Mouse (Mus musculus): ENCODE measurements around the gene Ulk4.

Gene Ulk4

DNA sequence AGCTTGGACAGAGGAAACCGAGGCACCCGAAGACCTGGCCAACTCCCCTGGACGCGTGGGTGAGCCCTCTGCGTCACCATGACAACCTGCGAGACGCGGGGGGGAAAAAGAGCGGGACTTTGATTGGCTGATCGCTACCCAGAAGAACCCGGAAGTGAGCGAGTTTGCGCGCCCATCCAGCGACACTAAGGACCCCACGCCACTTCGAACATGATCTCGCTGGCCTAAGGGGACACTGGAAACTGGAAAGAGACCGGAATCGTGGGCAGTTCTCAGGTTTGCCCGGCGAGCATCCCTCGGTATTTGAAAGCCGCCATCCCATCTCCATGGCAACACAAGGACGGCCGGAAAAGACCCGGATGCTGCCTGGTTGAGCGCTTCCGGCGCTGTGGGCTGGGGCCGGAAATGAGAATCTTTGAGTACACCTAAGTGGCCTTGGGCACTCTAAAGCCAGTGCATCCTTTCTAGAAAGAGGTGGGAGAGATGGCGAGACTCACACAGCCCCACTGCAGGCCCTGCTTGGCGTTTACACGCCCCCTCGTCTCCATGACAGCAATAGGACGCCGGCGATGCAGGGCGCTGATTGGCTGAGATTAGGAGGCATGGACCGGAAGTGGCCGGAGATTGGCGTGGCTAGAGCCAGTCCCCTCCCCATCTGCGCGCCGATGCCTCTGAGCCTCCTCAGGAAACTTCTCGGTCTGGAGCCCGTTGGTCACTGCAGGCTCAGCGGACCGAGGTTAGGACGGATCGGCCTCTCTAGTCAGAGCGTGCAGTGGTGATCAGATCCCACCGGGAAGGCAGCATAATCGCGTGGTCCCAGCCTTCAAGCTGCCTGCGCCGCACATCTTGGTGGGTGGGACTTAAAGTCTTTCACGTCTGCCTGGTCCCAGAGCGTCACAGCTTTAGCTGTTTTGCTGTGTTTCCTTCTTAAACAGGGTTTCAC, at the start of gene Ulk4:
Gene Ulk4, minus strand, starts transcription at position 80 of the 943 bp plus-strand sequence.
- DNase-seq: peak; percentile 93

DNA sequence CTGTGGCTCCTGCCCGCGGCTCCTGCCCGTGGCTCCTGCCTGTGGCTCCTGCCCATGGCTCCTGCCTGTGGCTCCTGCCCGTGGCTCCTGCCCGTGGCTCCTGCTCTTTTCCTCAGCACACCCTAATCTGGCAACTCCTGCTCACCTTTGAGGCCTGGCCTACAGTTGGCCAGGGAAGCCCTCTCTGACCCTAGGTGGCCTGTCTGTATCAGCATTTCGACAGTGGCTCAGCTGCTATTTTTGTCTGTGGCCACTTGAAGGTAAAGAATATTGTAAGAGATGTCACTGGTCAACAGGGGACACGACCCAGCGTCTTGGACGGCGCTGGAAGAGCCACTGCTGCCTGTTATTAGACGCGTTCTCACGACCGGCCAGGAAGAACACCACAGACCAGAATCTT, 45.0 kb upstream of the Ulk4 start:
- DNase-seq: no peak

DNA sequence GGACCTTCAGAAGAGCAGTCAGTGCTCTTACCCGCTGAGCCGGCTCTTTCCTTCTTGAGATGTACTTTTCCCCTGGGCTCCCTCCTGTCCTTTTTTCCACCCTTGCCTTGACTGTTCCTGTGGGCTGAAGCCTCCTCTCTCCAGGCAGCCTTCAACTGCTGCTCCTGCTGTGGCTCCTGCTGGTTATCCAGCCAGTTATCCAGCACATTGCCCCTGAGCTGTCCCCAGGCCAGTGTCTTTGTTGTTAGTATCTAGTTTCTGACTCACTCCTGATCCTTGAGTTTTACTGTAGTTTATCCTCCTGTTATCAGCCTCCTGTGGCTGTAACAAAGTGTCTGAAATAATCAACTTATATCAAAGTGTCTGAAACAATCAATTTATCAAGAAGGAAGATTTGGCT, 44.1 kb upstream of the Ulk4 start:
- DNase-seq: no peak

DNA sequence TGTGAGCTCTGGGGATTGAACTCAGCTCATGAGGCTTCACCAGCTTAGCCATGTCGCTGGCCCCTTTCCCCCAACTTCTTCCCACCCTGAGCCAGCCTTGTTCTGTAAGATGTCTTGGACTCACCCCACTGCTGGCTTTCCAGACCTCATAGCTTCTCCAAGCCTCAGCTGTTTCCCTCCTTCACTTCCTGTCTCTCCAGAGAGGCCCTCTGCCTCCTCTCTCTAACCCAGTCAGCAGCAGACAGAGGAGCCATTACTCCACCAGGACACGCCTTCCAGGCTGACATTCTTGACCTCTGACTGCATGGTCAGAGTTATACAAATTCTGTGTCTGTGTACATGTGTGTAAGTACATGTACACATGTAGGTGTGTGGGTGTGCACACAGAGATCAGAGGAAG, 43.4 kb upstream of the Ulk4 start:
- no peak for DNase-seq

DNA sequence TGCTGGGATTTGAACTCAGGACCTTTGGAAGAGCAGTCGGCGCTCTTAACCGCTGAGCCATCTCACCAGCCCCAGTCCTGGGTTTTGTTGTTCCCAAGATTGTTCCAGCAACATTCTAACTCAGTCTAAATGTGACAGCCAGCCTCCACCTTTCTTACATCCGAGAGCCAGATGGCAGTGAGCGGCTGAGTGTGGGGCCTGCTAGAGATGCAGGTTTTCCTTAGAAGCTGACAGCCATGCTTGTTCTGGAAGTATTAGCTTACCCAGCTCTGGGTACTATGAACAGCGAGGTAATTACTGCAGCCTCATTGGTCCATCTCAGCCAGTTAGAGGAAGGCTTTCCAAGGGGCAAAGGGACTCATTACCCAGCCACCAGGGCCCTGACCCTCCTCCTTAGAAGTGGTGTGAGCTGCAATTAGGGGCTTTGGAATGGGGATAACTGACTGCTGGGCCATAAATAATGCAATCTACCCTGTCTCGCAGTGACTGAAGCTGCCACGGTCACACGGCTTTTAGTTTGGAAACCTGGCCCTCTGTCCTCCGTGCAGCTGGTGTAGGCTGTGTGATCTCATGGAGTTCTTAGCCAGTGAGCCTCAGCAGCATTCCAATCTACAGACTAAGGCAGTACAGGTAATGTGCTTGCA, 42.4 kb upstream of the Ulk4 start:
- no peak for DNase-seq

DNA sequence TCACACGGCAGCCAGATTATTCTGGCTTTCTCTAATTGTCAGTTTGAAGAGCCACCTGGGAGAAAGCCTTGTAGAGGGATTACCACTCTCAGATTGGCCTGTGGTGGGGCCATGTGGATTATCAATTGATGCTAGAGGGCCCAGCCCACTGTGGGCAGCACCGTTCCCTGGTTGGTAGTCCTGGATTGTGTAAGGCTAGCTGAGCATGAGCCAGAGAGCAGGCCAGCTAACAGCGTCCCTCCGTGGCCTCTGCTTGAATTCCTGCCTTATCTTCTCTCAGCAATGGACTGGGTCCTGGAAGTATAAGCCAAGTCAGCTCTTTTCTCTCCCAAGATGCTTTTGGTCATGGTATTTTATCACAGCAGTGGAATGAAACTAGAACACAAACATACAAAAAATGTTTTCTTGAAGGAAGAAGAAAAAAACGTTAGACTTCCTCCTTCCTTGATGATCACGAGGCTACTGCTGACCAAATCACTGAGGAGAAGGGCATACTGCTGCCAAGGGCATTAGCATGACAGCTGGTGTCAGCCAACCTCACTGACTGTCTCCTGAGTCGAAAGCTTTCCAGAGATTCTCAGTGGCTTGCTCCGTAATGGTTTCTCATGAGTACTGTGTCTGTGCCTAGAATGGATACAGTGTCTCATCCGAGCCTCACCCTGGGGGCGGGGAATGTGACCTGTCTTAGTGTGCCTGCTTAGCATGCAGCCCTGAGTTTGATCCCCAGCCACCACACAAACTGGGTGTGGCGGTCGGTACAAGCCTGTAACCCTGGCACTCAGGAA, 39.8 kb upstream of the Ulk4 start:
- peak; percentile 78 for DNase-seq

DNA sequence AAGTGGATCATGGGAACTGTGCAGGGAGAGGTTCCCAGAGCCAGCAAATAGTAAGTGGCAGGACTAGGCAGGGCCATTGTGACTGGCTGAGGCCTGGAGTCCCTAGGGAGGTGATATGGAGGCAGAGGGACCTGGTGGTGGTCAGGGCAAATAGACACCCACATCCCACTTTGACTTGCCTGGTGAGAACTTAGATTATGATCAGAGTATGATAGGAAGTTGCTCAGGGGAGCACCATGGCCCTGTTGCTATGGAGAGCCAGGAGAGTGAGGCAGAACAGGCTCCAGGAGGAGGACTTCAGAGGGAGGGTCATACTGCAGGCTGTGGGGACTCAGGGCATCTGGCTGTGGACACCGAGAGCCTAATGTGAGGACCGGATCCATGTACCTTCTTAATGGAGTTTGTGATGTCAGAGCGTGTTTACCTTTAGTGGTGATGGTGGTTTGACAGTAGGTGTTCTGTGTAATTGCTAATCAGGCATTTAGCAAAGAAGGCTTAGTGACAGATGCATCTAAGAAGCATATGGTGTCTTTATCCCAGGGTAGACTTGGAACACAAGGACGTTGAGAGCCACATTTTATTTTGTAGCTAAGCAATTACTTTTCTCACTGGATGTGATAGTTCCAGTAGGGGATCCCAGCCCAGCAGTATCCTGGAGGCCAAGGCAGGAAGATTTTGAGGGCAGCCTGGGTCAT, 39.1 kb upstream of the Ulk4 start:
- DNase-seq: no peak

DNA sequence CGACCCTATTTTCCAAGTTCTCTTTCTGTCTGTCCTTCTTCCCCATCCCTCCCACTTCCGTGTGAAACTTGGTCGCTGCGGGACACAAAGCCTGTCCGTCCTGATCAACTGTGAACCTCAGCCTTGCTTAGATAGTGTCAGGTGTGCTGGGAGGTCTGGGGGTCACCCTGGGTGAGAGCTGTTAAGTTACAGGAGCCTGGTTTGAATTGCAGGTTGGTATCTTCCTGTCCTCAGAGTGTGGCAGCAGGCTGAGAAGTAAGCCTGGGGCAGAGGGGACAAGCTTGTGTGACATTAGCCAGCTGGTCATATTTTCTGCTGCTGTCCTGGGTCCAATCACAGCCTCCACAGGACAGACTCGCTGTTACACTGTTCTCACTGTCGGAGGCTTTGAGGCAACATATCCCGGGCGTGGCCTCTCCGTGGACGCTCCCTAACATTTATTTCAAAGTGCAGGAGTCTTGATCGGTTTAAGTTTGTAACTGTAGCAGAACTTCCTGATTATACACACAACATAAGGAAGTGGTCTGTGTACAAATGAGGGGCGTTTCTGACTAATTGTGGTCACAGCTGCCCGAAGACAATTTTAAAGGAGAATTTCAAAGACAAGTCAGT, 37.6 kb upstream of the Ulk4 start:
- DNase-seq: no peak

DNA sequence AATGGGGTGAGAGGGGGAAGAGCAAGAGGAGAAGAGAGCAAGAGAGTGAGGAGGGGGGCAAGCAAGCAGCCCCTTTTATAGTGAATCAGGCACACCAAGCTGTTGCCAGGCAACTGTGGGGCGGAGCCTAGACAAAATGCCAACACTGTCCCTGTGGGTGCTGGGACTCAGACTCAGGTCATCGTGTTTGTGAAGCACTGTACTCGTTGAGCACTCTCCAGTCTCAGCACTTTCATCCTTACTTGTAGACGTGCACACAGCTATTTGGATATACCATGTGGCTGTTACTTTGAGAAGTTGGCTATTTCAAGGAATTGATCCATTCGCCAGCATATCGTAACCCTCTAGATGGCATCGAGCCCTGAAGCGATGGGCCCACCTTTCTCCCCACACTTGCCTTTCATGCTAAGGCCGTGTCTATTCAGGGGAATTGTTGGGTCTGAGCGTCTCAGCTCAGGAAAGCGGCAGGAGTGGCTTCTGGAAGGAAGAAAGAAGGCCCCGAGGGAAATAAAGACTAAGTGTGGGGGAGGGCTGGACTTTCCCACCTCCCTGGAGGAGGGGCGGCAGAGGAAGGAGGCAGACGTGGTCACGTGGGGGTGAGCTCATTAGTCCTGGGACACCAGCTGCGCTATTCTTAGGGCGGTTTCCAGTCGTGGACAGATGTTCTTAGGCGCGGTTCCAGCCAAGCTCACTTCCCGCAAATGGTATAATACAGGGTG, 36.8 kb upstream of the Ulk4 start:
- no peak for DNase-seq

DNA sequence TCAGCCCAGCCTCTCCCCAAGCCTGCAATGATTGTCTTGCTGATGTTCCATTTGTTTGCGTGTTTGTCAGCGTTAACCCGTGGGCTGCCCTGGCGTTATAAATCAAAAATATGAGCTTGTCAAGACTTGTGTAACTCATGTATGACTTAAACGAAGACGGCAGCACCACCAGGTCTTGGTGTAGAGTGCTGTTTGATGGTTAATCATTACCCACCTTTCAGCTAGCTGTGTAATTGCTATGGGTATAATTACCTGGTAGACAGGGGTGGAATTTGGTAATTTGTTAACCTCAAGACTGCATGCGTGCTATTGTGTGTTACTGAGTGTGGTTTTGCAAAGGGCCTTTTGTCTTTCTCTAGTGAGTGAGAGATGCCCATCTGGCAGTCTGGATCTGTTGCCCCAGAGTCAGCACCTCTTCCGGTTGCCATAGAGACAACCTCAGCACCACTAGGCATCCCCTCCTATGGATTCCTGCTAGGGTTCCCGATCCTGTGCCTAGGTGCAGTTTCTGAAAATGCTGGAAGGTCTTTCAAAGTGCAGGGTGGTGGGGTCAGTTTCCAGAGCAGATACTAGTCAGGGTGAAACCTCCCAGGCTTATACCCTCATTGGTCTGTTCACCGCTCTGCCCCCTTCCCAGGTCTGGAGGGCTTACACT, 35.4 kb upstream of the Ulk4 start:
- DNase-seq: no peak

DNA sequence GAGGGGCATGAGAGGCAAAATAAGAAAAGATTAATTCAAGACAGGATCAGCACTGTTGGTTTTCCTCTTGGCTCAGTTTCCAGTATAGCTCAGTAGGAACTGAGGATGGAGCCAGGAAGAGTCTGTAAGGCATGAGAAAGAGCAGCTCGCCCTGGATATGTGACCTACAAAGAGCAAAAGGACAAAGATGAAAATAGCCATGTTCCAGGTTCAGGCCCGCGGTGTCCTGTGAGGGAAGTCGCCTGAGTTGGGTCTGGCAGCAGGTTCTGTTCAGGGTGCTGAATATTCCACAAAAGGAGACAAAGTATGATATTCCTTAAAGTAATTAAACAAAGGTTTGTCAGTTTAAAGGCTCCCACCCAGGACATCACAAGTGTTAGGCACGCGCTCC, 34.8 kb upstream of the Ulk4 start:
- DNase-seq: no peak

DNA sequence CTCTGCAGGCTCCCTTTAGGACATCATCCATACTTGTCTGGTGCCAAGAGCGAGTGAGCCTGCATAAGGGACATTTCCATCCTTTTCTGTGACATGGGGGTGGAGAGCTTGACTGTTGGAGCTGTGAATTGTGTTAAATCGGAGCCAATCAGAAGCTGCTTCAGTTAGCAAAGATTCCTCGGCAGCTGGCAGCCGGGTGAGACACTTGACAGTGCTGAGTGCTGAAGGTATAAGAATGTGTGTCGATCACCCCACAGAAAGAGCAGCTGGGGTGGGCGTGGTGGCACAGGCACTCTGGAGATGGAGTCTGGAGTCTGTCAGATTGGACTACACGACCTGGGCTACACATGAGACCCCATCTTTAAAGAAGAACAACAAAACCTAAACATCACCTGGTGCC, 33.5 kb upstream of the Ulk4 start:
- DNase-seq: no peak

DNA sequence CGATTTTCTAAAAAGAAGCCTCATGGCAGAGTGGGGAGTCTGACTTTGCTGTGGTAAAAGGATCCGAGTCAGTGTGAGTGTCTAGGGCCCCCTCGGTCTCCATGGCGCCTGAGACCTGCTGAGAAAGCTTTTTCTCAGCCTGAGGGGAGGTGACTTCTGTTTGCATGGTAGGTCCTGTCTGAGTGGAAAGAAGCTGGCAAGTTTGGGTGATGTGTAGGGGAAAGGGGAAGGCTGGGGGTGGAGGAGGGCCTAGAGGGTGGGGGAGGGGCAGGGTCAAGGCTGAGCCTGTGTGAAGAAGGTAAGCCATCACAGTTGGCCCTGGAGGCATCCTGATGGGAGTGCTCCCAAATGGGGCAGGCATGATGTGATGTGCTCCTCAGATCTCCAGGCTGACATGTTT, 32.3 kb upstream of the Ulk4 start:
- peak; percentile 31 for DNase-seq

DNA sequence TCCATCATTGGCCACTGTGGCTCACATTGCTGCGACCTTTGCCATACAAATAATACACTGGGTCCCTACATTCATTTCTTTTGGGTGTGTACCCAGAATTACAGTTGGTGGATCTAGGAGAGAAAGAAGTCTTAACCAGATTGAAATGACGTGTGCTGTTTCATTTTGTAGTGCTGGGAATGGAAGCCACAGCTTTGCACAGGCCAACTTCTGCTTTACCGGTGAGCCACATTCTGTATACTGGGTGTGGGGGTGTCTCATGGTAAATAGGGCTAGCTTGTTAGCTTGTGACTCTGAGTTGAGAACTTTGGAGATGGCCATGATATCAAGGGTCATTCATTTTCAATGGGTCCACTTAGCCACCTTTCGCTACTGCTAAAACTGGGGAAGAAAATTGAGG, 28.5 kb upstream of the Ulk4 start:
- DNase-seq: no peak

DNA sequence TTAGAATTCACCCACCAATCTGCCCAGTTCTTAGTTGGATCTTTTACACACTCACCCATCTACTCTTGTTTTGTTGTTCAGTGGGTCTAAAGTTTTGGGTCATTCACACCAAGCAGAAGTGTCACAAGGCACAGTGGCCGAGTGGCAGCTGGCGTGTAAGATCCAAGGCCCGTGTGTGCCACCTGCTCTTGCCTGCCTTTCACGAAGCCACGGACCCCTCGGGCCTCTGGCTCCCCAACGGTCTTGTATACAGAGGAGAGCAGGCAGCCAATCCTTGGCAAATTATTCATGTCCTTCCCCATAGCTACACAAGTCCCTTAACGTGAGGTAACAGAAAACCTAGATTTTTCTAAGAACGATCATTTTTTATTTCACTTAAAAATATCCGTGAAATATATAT, 27.5 kb upstream of the Ulk4 start:
- peak; percentile 26 for DNase-seq

DNA sequence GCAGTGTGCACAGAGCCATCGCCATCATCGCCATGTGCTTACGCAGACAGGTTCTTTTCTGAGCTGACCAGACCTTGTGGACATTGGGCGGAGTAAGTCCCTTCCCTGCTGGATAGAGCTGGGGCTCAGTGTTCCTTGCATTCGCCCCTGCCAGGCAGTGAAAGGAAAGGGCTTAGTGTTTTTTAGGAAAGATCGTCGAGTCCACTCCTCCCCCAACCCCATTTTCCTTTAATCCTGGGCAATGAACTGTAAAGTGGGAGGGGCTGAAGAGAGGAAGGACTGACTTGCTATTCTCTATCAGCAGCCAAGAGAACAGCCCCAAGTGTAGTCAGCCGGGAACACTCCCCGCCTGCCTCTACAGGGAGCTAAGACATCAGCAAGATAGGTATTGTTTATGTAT, 26.8 kb upstream of the Ulk4 start:
- DNase-seq: peak; percentile 24

DNA sequence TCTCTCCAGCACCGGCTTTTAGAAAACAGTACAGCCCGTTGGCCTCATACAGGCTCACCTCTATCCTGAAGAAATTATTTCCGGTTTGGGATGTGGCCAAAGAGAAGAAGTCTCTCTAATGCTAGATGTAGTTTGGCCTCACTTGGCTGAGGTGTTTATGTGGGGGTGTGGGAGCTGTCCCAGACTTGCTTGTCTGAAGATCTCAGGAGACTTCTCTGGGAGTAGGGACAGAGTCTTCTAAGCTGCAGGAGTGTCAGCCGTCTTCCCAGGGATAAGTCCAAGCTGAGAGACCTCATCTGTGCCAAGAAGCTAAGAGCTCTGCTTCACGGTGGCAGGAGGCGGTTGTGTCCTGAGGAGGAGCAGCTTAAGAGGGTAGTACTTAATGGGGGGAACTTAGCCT, 26.1 kb upstream of the Ulk4 start:
- peak; percentile 34 for DNase-seq

DNA sequence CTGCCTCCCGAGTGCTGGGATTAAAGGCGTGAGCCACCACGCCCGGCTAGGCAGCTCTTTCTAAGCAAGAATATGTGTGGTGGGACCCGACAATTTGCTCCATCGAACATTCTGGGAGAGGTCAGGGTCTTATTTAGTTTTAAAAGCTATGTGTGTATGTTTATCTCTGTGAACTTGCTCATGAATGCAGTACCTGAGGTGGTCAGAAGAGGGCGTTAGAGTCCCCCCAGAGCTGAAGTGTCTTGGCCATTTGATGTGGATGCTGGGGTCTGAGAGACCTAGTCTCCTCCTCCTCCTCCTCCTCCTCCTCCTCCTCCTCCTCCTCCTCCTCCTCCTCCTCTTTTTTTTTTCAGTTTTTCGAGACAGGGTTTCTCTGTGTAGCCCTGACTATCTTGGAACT, 25.5 kb upstream of the Ulk4 start:
- peak; percentile 58 for DNase-seq

DNA sequence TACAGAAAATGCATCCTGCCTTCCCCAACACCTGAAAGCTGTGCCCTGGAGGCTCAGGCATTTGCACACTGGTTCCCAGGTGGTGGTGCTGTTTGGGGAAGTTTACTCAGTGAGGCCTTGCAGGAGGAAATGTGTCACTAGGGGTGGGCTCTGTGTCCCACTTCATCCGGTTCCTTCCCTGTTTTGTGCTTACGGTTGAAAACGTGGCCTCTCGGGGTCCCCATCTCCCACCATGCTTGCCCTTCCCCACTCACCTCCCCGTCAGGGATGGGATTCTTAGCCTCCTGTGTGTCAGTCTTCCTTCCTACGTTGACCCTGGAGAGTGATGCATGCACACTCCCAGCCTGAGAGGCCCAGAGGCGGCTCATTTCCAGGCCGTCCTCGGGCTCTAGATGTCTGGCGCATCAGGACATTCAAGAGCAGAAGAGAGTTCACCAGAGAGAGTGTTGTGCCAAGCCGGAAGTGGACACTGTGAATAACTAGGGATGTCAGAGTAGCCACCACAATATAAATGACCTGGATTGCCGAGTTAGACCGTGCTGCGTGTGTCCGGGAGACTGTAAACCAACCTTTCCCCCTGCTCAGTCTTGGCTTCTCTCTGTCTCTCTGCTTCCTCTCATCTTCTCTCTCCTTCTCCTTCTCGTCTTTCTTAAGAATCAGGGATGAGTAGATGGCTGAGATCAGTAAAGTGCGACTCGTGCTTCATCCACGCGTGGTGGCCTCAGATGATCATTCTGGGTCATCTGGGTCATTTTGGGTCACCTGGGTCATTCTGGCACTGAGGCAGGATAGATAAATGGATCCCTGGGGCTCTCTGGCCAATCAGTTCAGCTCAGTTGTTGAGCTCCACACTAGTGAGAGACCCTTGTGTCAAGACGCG, 24.3 kb upstream of the Ulk4 start:
- DNase-seq: peak; percentile 29

DNA sequence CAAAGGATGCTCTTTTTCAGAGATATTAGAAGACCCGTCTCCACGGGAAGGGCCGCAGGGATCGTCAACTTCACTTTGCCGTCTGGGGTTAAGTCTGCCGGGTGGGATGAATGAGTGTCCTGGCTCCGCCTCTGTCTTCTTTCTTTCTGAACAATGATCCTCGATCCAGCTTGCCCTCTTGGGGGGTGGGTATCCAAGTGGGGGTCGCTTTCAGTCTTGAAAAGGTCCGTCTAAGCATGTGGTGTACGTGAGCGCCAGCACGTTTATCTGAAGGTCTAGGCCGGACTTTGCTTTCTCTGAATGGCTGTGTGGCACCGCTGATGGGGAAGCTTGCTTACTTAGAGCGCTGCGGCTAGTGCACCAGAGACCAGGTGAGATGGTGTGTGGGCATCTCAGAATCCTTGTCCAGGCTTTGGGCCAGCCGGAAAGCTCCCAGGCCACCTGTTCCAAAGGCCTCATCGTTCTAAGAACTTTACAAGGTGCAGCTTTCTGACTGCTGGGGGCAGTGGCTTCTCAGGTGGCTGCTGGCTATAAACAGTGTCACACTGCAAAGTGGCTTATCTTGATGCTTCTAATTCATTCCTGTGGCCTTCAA, 23.1 kb upstream of the Ulk4 start:
- peak; percentile 58 for DNase-seq
